Mouse (Mus musculus) lung, adult 2 months (tissue): ENCODE results near the gene Cib1.
A peak's percentile ranks its signal among the peaks of the same experiment; 100 is the strongest.

ENCODE experiments used
- CTCF ChIP-seq: fragments of 200-500 bp; IDR thresholded peaks from 2 replicates; pipeline ENCODE4 v1.5.1; 2011; ENCODE audit warnings: mild to moderate bottlenecking, low read length, control low read depth; ENCODE audit not compliant: insufficient read depth
- POLR2A ChIP-seq: fragments of 200-500 bp; IDR thresholded peaks from 2 replicates; pipeline ENCODE4 v1.6.1; 2011; ENCODE audit warnings: low read depth, mild to moderate bottlenecking, control low read depth, low read length, borderline replicate concordance; ENCODE audit errors: extremely low read depth

DNA sequence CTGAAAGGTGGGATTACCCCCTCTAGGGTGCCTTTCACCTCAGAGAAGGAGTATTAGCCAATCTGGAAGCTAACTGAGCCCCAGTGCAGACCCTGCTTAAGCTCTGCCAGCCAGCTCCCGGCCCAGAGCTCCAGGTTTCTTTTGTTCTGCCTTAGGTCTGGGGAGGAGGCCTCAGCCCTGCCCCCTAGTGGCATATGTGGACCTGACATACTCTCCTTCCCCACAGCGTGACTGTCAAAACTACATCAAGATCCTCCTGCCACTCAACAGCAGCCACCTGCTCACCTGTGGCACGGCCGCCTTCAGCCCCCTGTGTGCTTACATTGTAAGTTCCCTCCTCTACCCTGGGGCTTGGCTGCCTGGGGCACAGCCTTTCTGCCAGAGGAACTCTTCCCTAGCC lies 17.2 kb downstream of the Cib1 start:
- TF ChIP-seq CTCF (peak; percentile 88), POLR2A (no peak)
